Mouse (Mus musculus) left cerebral cortex, postnatal 36 days (tissue): ENCODE data around the gene Cyp2t4. TPM values are rescaled to one million over a fixed set of nuclear protein-coding genes. Genes with fewer than 3 reads are reported as not detected.

Experiments used
- DNase-seq, 2 experiments: peaks; one replicate each; pipeline ENCODE4 v3.0.0; 2021 to 2022; ENCODE audit warnings: low spot score in 2 of 2, mixed read lengths in 1 of 2
- intact Hi-C: fragments of 180-260 bp; cut with DNase I; formaldehyde crosslinking; loops from one replicate; pipeline ENCODE4 v1.15.1; 2025
- total RNA-seq, 2 experiments: library from RNA; stranded (reverse); gene quantifications; 2 replicates each; pipeline ENCODE4 v1.2.3; 2021

Gene Cyp2t4
- not detected for total RNA-seq

- intact Hi-C loops = no loop called here
- DNase-seq = no peak
Observed at GRCm38 (mm10) chr7:27153205-27153764, at the start of gene Cyp2t4. Cyp2t4 (plus strand) TSS chr7:27153714.

- no peak for DNase-seq
- intact Hi-C loops = no loop called here
Observed at GRCm38 (mm10) chr7:27104882-27105281, 48.6 kb upstream of the Cyp2t4 start.

GRCm38 (mm10) chr7:27110327-27110726 lies 43.2 kb upstream of the Cyp2t4 start:
- intact Hi-C loops = no loop called here
- no peak for DNase-seq

GRCm38 (mm10) chr7:27111038-27111437 lies 42.5 kb upstream of the Cyp2t4 start:
- intact Hi-C loops = no loop called here
- no peak for DNase-seq

- DNase-seq = no peak
- intact Hi-C loops = no loop called here
Observed at GRCm38 (mm10) chr7:27111987-27112386, 41.5 kb upstream of the Cyp2t4 start.

- no peak for DNase-seq
- intact Hi-C loops = no loop called here
Observed at GRCm38 (mm10) chr7:27118033-27118511, 35.4 kb upstream of the Cyp2t4 start.

GRCm38 (mm10) chr7:27119676-27120075 lies 33.8 kb upstream of the Cyp2t4 start, which contains the start of gene Cyp2f2:
Cyp2f2 (plus strand) TSS chr7:27119909.
- intact Hi-C loops = loop anchor here (10.0 kb wide), 2 partner anchors 55 to 345 kb away; no protein-coding TSS in a partner anchor
- no peak for DNase-seq

GRCm38 (mm10) chr7:27124305-27124832 lies 29.1 kb upstream of the Cyp2t4 start:
- intact Hi-C loops = loop anchor here (10.0 kb wide), 2 partner anchors 60 to 350 kb away; no protein-coding TSS in a partner anchor
- DNase-seq = no peak

GRCm38 (mm10) chr7:27124969-27125368 lies 28.5 kb upstream of the Cyp2t4 start:
- DNase-seq = no peak
- intact Hi-C loops = loop anchor here (10.0 kb wide), 2 partner anchors 60 to 350 kb away; no protein-coding TSS in a partner anchor

- intact Hi-C loops = loop anchor here (10.0 kb wide), 2 partner anchors 63 to 353 kb away; no protein-coding TSS in a partner anchor
- peak; percentile 13 to 22 for DNase-seq
Observed at GRCm38 (mm10) chr7:27128162-27128561, 25.4 kb upstream of the Cyp2t4 start.

- intact Hi-C loops = loop anchor here (10.0 kb wide), 2 partner anchors 64 to 354 kb away; no protein-coding TSS in a partner anchor
- no peak for DNase-seq
Observed at GRCm38 (mm10) chr7:27128946-27129345, 24.6 kb upstream of the Cyp2t4 start.

- no peak for DNase-seq
- intact Hi-C loops = loop anchor here (5.0 to 10.0 kb wide), 3 partner anchors 65 to 355 kb away; no protein-coding TSS in a partner anchor
Observed at GRCm38 (mm10) chr7:27129811-27130210, 23.7 kb upstream of the Cyp2t4 start.

- intact Hi-C loops = loop anchor here (5.0 kb wide), 1 partner anchor 157 kb away; no protein-coding TSS in a partner anchor
- no peak for DNase-seq
Observed at GRCm38 (mm10) chr7:27130521-27131370, 22.8 kb upstream of the Cyp2t4 start.

GRCm38 (mm10) chr7:27131387-27131786 lies 22.1 kb upstream of the Cyp2t4 start:
- no peak for DNase-seq
- intact Hi-C loops = loop anchor here (5.0 kb wide), 1 partner anchor 156 kb away; no protein-coding TSS in a partner anchor

- peak in 1 of 2 experiments; percentile 39 for DNase-seq
- intact Hi-C loops = loop anchor here (5.0 kb wide), 1 partner anchor 155 kb away; no protein-coding TSS in a partner anchor
Observed at GRCm38 (mm10) chr7:27132588-27132987, 20.9 kb upstream of the Cyp2t4 start.

GRCm38 (mm10) chr7:27133156-27133555 lies 20.4 kb upstream of the Cyp2t4 start:
- DNase-seq = no peak
- intact Hi-C loops = loop anchor here (5.0 kb wide), 1 partner anchor 154 kb away; no protein-coding TSS in a partner anchor

- intact Hi-C loops = loop anchor here (5.0 kb wide), 1 partner anchor 154 kb away; no protein-coding TSS in a partner anchor
- DNase-seq = no peak
Observed at GRCm38 (mm10) chr7:27133757-27134156, 19.8 kb upstream of the Cyp2t4 start.

- DNase-seq = no peak
- intact Hi-C loops = no loop called here
Observed at GRCm38 (mm10) chr7:27136410-27136996, 17.0 kb upstream of the Cyp2t4 start.

- peak; percentile 64 to 74 for DNase-seq
- intact Hi-C loops = no loop called here
Observed at GRCm38 (mm10) chr7:27156005-27156404, 2.5 kb downstream of the Cyp2t4 start.
